Mouse (Mus musculus): ENCODE results near the gene P4ha2.

Gene P4ha2

DNA sequence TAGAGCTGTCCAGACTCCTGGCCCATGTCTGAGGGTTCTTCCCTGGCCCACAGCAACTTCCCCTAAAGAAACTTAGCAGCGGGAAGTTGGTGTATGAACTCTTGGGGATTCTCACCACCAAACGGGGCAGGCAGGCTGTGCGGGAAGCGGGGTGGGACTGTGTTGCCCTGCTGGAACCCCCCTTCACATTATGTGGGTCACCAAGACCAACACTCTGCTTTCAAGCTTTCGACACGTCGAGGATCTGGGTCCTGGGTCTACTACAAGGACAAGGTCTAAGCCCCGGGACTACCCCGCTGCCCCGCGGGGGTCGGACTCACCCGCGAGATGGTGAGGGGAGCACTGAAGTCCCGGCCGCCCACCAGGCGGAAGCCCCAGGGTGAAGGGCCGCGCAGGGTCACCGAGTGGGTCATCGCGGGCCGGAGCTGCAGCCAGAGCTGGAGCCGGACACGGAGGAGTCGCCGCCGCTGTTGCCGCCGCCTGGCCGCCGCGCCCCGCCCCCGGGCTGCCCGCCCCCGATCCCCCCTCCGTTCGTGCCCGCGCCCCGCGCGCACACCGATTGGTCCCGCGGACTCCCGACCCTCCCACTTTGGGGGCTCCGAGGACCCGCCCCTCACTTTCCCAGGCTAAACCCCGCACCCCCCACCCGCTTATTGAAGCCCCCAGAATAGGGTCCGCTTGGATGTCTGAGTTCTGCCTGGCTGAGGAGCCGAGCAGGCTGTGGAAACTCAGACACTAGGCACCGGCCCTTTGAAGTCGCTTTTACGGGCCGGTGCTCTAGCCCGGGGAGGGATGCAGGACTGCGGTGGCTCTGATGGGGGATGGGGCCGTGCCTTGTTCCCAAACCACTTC lies 31.1 kb upstream of the P4ha2 start, which contains the start of gene Pdlim4:
Pdlim4 (minus strand) TSS at position 495 of the 852 bp plus-strand sequence.
- no peak for DNase-seq (ENCODE audit: low spot score)

DNA sequence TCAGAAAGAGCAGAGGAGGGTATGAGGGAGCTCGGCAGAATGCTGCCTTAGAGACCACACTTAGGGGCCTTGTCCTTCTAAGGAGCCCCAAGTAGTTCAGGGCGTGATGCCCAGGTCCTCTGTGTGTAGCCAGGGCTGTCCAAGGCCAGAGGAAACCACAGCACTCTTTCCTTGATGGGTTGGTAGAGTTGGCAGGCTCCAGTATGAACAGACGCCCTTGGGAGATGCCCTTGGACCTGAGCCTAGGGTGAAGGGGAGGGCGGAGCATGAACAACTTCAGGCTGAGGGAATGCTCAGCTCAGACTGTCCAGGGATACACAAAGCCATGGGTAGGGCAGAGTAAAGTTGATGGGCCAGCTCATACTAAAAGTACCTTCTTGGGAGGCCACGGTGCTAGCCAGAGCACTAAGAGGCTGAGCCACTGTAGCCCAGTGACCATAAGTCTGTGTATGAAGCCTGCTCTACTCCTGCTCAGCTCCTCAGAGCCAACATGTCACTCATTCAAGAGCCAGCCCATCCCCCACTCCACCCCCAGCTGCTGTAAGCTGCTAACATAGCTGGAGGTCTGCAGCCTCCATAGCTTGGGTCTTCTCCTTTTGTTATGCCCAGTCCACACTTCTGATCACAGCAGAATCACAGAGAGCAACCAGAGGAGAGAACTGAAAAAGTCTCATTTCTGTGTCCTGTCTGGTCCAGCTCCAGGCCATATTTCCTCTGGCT lies 28.0 kb upstream of the P4ha2 start:
- no peak for DNase-seq (ENCODE audit: low spot score)

DNA sequence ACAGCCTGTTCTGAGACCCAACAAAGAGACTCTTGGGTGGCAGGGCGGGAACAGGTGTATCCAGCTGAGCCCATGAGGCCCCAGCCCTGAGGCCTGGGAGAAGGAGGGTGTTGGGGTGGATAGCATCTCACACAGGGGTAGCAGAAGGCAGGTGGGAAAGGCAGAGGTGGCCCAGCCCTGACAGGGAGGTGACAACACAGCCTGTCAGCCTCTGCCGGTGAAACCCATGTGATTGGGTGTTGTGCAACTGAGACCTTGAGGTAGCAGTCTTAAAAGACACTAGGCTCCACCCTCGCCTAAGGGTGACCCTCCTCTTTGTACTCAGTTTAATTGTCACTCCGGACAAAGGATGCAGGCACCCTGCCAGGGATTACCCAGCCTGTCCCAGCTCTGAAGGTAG lies 26.6 kb upstream of the P4ha2 start:
- DNase-seq (ENCODE audit: low spot score), result no peak

DNA sequence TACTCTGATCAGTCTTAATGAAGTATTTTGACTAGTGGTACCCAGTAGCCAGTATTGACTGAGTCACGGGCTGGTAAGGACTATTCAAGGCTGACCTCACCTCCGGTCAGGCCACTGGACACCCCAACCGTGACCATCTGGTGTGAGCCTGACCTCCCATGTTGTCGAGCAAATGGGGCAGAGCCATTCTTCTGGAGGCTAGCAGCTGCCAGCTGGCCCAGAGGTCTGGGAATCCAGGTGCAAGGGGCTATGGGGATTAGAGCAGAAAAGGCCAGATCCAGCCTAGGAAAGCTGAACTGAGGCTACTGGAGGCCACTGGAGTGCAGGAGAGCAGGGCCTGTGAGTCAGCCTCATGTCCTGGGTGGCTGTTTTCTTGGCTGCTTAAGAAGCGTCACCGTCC lies 24.5 kb upstream of the P4ha2 start:
- no peak for DNase-seq (ENCODE audit: low spot score)

DNA sequence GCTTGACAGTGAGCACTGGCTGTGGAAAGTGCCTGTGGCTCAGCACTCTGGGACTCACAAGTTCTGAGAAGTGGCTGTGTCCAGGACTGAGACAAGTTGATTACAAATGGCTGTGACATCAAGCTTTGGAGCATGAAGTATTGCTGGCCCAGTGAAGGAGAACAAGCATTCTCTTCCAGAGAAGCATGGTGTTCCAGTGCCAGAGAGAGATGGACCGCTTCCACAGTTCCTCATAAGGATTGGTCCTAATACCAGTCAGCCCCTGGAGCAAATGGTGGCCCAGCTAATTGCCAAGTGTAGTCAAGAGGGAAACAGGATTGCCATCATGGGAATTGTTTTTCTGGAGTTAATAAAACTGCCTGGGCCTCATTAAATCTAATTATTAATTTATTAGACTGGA lies 23.8 kb upstream of the P4ha2 start:
- DNase-seq (ENCODE audit: low spot score), result no peak

DNA sequence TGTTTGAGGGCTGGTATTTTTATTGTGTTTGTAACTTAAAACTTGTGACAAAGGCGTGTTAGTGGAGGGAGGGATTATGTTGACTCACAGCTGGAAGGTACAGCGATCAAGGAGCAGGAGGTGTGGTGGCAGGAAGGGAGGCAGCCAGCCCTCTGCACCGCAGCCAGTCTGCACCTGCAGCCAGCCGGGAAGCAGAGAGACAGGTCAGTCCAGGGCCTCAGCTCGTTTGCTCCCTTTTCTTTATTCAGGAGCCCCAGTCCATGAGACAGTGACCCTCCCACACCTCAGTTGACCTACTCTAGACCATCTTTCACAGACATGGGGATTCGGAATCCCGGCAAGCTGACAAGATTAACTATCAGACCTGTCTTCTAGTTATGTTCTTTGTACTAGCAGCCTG lies 19.5 kb upstream of the P4ha2 start:
- DNase-seq (ENCODE audit: low spot score), result no peak

DNA sequence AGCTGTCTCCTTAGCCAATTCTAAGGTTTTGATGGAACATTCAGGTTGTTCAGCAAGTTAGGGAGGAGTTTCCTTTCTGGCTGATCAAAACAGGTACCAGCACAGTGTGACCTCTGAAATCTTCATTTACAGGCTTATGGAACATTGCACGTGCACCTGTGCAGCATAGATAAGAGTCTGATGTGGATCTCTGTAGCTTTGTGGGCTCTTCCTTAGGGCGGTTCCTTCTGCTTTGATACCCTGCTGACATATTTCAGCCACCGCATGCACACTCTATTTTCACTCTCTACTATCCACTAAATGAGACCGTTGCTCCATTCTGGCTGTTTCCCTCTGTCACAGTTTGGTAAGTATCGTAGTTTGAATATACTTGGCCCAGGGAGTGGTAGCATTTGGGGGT lies 17.2 kb upstream of the P4ha2 start:
- DNase-seq (ENCODE audit: low spot score), result no peak

DNA sequence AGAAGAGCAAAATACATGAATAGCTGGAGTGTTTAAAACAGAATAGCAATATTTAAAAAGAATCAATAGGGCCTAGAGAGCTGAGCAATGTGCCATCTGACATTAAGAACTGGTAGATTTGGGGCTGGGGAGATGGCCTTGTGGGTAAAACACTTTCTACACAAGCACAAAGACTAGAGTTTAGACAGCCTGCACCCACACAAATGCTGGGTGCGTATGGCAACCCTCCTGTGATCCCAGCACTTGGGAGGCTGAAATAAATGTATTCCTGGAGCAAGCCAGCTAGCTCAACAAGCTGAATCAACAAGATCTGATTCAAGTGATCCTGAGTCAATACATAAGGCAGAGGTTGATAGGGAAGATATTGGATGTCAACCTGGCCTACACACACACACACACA lies 14.9 kb upstream of the P4ha2 start:
- DNase-seq (ENCODE audit: low spot score), result no peak

DNA sequence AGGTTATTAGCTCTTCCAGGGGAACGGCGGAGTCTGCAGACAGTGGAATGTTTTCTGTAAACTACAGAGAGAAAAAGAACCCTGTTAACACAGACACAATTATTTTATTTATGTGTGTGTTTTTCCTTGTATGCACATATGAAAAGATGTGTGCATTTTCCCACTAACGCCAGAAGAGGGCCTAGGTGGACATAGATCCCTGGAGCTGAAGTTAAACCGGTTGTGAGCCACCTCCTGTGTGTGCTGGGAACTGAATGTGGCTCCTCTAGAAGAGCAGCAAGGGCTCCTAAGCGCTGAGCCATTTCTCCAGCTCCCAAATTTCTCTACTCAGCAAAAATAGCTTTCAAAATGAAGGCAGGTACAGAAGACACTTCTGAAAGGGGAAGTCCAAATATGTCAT lies 14.1 kb upstream of the P4ha2 start:
- no peak for DNase-seq (ENCODE audit: low spot score)

DNA sequence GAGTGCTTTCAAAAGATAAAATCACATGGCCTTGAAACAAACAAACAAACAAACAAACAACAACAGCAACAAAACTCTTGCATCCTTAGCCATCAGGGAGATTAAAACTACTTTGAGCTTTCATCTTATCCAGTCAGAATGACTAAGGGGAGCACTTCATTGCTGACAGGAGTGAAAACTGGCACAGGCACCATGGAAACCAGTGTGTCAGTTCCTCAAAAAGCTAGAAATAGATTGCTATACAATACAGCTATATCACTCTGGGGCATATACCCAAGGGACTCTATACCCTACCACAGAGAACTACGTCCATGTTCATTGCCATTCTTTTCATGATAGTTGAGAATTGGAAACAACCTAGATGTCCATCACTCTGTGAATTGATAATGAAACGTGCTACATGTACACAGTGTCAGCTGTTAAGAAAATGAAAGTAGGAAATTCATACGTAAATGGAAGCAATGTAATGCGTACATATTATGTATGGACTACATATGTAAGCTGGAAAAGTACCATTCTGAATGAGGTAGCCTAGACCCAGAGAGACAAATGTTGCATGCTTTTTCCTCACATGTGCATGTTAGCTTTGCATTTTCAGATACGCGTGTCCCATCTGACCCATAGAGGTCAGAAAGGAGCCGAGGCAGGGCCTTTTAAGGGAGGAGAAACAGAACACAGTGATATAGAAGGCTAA lies 11.5 kb upstream of the P4ha2 start:
- DNase-seq (ENCODE audit: low spot score), result no peak

DNA sequence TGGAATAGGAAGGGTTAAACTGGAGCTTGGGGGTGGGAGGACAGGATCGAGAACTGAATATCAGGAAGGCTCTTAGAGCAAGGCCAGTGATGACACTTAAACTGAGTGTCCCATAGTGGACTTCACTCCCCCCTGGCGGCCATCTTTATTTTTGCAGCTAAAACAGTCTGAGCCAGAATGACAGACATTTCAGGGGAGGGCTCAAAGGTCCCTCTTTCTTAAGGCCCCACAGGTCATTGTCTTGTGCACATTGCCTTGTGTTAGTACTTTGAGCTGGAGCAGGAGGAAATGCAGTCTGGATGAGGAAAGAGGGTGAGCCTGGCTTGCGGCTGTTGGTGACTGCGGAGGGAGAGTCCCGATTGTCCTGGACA lies 11.0 kb upstream of the P4ha2 start:
- peak; percentile 84 for DNase-seq (ENCODE audit: low spot score)

DNA sequence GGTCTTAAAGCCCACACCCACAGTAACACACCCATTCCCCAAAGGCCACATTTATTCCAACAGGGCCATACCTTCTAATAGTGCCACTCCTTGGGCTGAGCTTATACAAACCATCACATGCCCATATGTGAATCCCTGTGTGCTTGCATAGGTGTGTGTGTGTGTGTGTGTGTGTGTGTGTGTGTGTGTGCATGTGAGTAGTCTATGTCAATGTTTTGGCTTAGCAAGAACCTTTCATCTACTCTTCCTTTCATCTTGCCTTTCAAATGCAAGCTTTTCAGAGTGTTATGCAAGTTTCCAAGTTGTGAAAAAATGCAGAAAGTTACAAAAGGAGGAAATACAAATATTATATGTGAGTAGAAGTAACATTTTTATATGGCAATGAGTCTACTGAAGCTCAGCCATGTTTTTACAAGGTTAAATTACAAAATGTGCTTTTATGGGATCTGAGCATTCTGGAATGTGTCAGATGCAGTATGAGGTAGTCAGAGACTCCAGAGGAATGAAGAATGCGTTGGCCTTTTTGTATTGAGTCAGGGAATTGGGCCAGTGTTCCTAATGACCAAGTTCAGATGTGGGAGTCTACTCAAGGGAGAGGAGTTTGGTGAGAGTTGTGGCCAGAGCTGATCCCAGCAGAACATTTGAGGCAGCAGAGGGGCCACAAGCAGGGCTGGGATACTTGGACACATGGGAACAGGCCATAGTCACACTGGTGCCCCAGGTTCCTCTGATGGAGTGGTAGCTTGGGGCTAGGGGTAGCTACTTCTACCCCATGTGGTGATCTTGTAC lies 9.6 kb upstream of the P4ha2 start:
- DNase-seq (ENCODE audit: low spot score), result no peak

DNA sequence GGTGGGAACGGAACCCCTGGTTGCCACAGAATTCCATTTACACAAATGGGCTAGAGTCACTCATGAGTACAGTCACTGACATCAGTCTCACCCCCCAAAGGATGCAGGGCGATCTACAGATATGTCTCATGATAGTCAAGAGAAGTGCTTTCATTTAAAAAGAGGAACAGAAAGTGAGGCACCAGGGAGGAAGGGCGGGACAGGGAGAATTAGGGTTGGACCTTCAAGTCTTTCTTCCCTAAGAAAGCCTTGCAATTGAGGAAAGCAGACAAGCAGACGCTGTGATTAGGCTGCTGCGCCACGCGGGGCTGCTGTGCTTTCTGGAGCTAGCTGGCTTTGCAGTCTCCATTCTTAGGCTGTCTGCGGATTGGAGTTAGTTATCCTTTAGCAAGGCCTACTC lies 8.2 kb upstream of the P4ha2 start:
- DNase-seq (ENCODE audit: low spot score), result no peak

DNA sequence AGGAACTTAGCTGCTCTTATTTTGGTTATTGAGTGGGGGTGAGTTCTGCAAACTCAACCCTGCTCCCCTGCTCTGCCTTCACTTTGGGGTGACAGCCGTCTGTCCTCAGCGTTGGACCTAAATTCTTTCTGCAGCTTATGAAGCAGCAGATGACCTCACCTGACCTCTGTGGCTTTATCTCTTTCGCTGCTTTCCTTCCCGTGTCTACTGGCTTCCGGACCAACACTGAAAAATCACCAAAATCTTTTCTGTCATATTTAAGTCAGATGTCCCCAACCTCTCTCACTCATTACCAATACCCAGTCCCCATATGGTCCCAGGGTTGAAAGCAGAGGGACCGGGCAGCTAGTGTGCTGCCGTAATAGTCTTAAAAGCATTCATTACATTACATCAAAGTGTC lies 7.7 kb upstream of the P4ha2 start:
- DNase-seq (ENCODE audit: low spot score), result no peak

DNA sequence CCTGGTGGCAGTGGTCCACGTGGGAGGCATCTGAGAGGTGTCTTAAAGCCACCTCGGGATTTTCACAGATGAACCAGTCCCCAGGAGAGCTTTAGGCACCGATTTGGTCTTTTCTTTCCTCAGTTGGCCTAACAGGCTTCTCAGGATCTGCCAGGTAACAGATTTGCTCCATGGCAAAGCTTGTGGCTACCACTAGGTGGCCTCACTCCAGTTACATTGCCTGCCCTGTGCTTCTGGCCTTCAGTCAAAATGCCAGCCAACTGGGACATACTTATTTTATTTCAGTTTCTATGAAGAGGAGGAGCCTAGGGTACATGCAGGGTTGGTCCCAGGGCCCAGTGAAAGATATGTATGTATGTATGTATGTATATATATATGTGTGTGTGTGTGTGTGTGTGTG lies 6.9 kb upstream of the P4ha2 start:
- no peak for DNase-seq (ENCODE audit: low spot score)

DNA sequence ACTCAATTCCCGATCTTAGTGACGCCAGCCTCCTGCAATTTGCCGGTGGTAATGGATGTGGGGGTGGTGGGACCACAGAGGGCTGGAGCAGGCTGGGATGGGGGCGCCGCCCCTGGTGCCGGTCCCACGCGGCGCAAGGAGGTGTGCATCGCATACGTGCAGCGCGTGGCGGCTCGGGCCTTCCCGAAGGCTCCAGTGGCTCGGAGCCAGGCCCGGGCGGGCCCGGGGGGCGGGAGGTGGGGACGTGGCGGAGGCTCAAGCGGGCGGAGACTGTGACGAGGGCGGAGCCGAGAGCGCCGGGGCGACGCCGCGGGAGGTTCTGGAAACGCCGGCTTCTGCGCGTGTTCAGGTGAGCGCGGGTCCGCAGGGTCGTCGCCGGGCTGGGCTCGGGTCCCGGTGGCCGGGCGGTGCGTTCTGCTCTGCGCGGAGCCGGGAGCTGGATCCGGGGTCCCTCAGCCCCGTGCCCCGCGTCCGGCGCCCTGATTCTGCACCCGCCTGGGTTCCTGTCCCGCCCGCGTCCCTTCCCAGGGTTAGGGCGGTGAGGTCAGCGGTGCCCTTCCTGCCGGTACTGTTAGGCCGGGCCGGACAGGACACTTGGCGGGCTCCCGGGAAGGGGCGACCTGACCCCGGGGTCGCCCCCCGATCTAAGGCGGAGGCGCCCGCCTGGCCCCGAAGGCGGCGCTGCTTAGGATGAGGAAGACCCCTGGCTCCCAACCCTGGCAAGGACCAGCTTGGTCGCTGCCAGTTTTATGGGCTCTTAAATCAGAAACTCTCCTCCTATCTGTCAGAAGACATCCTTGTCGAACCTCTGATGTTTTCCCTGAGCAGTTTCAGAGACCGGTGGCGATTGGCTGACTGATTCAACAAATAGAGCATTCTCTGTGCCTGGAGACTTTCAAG lies 1.0 kb downstream of the P4ha2 start:
- peak; percentile 46 for DNase-seq (ENCODE audit: low spot score)

DNA sequence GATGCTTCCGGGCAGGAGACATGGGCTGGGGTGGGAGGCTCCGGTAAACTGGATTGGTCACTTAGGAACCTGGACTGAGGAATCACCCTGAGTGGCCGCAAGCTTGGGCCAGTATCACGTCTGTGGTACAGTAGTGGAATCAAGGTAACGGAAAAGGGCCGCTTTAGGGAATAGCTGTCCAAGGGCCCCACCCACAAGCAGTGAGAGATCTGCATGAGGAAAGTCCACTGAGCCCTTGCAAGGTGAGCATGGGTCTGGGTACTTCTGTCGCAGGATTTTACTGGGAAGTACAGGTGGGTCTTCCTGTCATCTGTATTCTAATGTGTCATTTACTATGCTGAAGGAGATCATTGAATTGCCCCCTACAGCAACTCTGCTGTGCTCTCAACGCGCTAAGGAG lies 1.8 kb downstream of the P4ha2 start:
- DNase-seq (ENCODE audit: low spot score), result no peak

DNA sequence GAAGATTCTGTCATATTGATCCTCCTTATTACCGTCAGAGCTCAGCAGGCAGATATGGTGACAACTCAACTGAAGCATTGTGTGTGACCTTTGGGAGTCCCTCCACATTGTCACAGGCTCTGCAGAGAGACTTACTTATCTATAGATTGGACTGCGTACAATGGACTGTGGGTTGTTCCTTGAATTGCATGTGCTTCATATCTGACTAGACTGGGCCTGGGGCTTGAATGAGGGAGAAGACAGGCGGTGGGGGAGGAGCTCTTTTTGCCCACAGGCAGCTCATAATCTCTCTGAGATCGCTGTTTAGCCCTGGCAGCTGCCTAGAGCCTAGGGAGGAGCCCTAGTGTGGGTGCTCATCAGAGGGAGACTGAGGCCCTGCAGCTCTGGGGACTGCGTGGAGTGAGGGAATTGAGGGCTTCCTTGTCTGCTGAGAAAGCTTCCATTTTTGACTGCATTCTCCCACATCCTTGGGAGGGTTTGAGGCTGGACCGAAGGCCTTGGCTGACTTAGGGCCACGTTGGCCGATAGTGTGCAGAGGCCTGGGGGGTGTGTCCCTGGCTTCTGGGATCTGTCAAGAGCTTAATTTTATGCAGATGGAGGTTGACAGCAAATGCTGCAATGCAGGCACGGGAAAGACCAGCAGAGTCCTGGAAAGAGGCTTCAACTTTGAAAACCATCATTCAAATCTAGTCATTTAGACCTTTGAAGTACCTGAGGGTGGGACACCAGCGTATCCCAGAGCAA lies 3.0 kb downstream of the P4ha2 start:
- no peak for DNase-seq (ENCODE audit: low spot score)

DNA sequence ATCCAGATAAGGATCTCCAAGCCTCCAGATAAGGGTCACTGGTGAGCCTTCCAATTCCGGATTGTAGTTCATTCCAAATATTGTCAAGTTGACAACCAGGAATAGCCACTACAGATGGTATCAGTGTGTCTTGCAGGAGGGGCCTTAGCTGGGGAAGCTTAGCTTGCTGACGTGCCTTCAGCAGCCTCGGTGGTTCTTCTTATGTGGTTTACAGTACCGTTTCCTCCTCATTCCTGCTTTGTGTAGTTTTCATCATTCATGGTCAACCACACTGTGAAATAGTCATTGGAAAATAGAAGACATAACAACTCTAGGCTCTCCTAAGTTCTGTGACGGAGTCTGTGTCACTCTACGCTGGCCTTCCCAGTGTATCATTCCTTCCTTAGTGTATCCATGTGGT lies 5.1 kb downstream of the P4ha2 start:
- no peak for DNase-seq (ENCODE audit: low spot score)

DNA sequence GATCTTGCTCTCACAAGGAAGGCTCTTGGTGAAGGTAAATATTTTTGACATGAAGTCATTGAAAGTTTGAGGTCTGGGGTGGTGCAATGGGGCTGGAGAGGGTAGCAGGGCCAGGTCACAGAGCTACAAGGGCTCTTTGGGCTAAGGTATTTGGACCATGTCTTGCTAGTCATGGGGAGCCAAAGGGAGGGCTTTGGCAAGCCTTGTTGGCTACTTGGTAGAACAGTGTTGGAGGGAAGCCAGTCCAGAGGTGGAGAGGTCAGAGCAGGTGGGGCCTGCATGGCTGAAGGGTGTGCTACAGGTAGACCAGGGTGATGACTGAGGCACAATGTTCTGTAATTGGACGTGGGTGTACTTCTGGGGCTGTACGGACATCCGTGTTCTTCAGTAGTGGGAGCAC lies 6.8 kb downstream of the P4ha2 start:
- DNase-seq (ENCODE audit: low spot score), result no peak

DNA sequence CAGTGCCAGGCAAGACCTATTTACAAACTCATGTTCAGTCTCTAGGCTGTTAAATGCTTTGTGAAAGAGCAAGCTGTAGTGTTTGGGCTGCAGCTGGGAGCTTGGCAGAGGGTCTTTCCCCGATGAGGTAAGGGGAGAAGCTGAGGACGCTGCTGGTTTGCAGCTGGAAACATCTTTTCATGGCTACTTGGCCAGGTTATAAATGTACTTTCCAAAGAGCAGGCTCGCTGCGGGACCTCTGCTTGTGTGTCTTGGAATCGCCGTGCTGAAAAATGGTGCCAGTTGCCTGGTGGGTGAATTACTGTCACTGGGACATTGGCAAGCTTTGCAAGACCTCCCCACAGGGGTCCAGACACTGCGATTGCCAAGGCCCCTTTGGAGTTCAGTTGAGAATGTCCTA lies 7.3 kb downstream of the P4ha2 start:
- no peak for DNase-seq (ENCODE audit: low spot score)
